Mouse (Mus musculus): ENCODE results near the gene Dtx2. TPM values are rescaled to one million over a fixed set of nuclear protein-coding genes. Genes with fewer than 3 reads are reported as not detected.
A peak's percentile ranks its signal among the peaks of the same experiment; 100 is the strongest.
"Not testable (repeated sequence)": the region's sequence is repeated elsewhere in the genome, so short reads cannot be mapped to it uniquely, and the experiment has no call there.

The Dtx2 gene
- polyA plus RNA-seq, 1 experiment from 2014 or later: 22.9 TPM

- WGBS: 2% methylated on average over 10 of the region's 10 CpGs
- ATAC-seq: no peak
These were observed 51.4 kb downstream of the Dtx2 start for GRCm38 (mm10) chr5:136045987-136046386.

GRCm38 (mm10) chr5:136048541-136048940 lies 53.9 kb downstream of the Dtx2 start:
- H3K4me2 ChIP-seq (ENCODE audit: low read length); ATAC-seq; H3K4me1 ChIP-seq (ENCODE audit: control insufficient read depth, insufficient read depth, low read depth, low read length); H3K27ac ChIP-seq (ENCODE audit: low read depth, low read length); H3K4me3 ChIP-seq (ENCODE audit: low read length); H3K9ac ChIP-seq (ENCODE audit: low read depth, low read length); H3K9me3 ChIP-seq (ENCODE audit: control insufficient read depth, low read length); H3K27me3 ChIP-seq (replicated peaks; ENCODE audit: control insufficient read depth, insufficient read depth, low read length); H3K36me3 ChIP-seq (ENCODE audit: control insufficient read depth, insufficient read depth, low read length): not testable (repeated sequence)

More at GRCm38 (mm10) chr5:136045987-136046386, 51.4 kb downstream of the Dtx2 start:
- H3K4me3 ChIP-seq (ENCODE audit: low read length): no peak overlapping the region
- H3K27me3 ChIP-seq (replicated peaks; ENCODE audit: control insufficient read depth, insufficient read depth, low read length): no peaks in the 10 kb centered on the region; the same call in 1 of the 2 replicates
- H3K27ac ChIP-seq (ENCODE audit: low read depth, low read length): no peak overlapping the region
- no peak overlapping the region for H3K9ac ChIP-seq (ENCODE audit: low read depth, low read length)
- H3K4me1 ChIP-seq (ENCODE audit: control insufficient read depth, insufficient read depth, low read depth, low read length): no peaks in the 10 kb centered on the region
- no peak overlapping the region for H3K4me2 ChIP-seq (ENCODE audit: low read length)
- no peaks in the 10 kb centered on the region for H3K9me3 ChIP-seq (ENCODE audit: control insufficient read depth, low read length)
- H3K36me3 ChIP-seq (ENCODE audit: control insufficient read depth, insufficient read depth, low read length): no peaks in the 10 kb centered on the region

DNA sequence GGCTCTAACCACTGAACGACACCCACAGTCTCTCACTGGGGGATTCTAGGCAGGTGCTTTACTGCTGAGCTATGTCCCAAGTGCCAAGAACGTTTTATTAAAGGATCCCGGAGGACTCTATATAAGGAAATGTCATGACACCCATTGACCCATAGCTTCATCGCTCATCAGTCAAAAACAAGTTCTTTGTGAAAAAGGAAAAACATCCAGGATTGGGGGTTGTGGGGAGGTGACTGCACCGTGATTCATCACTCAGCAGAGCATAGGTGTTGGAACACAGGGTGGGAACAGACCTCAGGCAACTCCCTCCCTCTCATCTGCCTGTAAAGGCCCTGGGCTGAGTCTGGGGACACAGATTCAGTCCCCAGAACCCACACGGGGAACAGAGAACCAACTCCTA lies 55.3 kb downstream of the Dtx2 start:
- no peaks in the 10 kb centered on the region for H3K36me3 ChIP-seq (ENCODE audit: control insufficient read depth, insufficient read depth, low read length)
- H3K27me3 ChIP-seq (replicated peaks; ENCODE audit: control insufficient read depth, insufficient read depth, low read length): no peaks in the 10 kb centered on the region
- no peak overlapping the region for H3K4me2 ChIP-seq (ENCODE audit: low read length)
- no peak overlapping the region for H3K4me3 ChIP-seq (ENCODE audit: low read length)
- WGBS: 58% methylated on average over 6 of the region's 6 CpGs
- no peak overlapping the region for H3K9ac ChIP-seq (ENCODE audit: low read depth, low read length)
- no peak for ATAC-seq
- peaks cover 9% of the 10 kb centered on the region for H3K4me1 ChIP-seq (ENCODE audit: control insufficient read depth, insufficient read depth, low read depth, low read length)
- no peak overlapping the region for H3K27ac ChIP-seq (ENCODE audit: low read depth, low read length)
- H3K9me3 ChIP-seq (ENCODE audit: control insufficient read depth, low read length): no peaks in the 10 kb centered on the region

- Histone ChIP-seq H3K27me3 (replicated peaks; ENCODE audit: control insufficient read depth, insufficient read depth, low read length) (no peaks in the 10 kb centered on the region), H3K27ac (ENCODE audit: low read depth, low read length) (no peak overlapping the region; the same call in none of the 2 replicates), H3K36me3 (ENCODE audit: control insufficient read depth, insufficient read depth, low read length) (no peaks in the 10 kb centered on the region), H3K9me3 (ENCODE audit: control insufficient read depth, low read length) (no peaks in the 10 kb centered on the region), H3K4me2 (ENCODE audit: low read length) (no peak overlapping the region), H3K9ac (ENCODE audit: low read depth, low read length) (no peak overlapping the region), H3K4me1 (ENCODE audit: control insufficient read depth, insufficient read depth, low read depth, low read length) (peaks cover 9% of the 10 kb centered on the region), H3K4me3 (ENCODE audit: low read length) (no peak overlapping the region)
- WGBS: 8% methylated on average over 10 of the region's 10 CpGs
- peak; percentile 82 for ATAC-seq
These were observed 56.9 kb downstream of the Dtx2 start for GRCm38 (mm10) chr5:136051231-136052085.

GRCm38 (mm10) chr5:136052861-136053655 lies 58.5 kb downstream of the Dtx2 start:
- Histone ChIP-seq H3K9me3 (ENCODE audit: control insufficient read depth, low read length) (no peaks in the 10 kb centered on the region), H3K27ac (ENCODE audit: low read depth, low read length) (no peak overlapping the region), H3K9ac (ENCODE audit: low read depth, low read length) (no peak overlapping the region), H3K36me3 (ENCODE audit: control insufficient read depth, insufficient read depth, low read length) (no peaks in the 10 kb centered on the region), H3K4me1 (ENCODE audit: control insufficient read depth, insufficient read depth, low read depth, low read length) (peaks cover 9% of the 10 kb centered on the region), H3K4me3 (ENCODE audit: low read length) (no peak overlapping the region), H3K4me2 (ENCODE audit: low read length) (no peak overlapping the region), H3K27me3 (replicated peaks; ENCODE audit: control insufficient read depth, insufficient read depth, low read length) (no peaks in the 10 kb centered on the region)
- ATAC-seq: no peak
- WGBS: 85% methylated on average over 8 of the region's 8 CpGs

DNA sequence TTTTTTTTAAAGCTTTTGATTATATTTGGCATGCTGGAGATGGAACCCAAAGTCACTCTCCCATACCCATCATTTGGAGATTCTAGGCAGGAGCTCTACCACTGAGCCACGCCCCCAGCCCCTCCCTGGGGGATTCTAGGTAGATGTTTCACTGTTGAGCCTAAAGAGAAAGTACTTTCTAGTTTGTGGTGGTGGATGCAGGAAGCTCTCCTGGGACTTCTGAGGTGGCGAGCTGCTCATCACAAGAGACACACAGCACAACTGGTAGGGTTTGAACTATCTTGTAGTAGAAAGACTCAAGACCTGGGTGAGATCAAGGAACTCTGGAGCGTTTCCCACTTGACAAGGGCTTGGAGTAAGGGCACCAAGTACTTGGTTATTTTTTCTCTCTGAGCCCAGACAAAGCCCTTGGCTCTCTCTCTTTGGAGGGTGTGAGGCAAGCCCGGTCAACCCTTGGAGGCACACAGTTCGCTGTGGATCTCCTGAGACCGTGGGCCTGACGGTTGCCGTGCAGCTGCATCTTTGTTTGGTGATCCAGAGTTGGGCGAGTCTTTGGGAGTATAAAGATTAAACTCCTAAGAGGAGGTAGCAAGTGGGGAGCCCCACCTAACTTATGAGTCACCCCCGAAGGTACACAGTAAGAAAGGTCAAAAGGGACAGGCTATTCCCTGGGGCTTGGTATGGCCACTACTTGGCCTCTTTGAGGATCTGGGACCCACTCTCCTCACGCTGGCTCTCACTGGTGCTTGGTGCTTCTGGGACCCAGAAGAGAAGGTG lies 59.9 kb downstream of the Dtx2 start, which contains the start of gene Upk3bl:
Upk3bl (plus strand) TSS at position 192 of the 777 bp plus-strand sequence.
- Histone ChIP-seq H3K4me3 (ENCODE audit: low read length) (no peak within 1 kb of the TSS), H3K9me3 (ENCODE audit: control insufficient read depth, low read length) (no peaks in the 10 kb centered on the region), H3K27me3 (replicated peaks; ENCODE audit: control insufficient read depth, insufficient read depth, low read length) (no peaks in the 10 kb centered on the region), H3K4me2 (ENCODE audit: low read length) (no peak within 1 kb of the TSS), H3K9ac (ENCODE audit: low read depth, low read length) (no peak within 1 kb of the TSS), H3K4me1 (ENCODE audit: control insufficient read depth, insufficient read depth, low read depth, low read length) (peaks cover 9% of the 10 kb centered on the region), H3K36me3 (ENCODE audit: control insufficient read depth, insufficient read depth, low read length) (no peaks in the 10 kb centered on the region), H3K27ac (ENCODE audit: low read depth, low read length) (no peak within 1 kb of the TSS)
- ATAC-seq: no peak
- 93% methylated on average over 11 of the region's 11 CpGs for WGBS

DNA sequence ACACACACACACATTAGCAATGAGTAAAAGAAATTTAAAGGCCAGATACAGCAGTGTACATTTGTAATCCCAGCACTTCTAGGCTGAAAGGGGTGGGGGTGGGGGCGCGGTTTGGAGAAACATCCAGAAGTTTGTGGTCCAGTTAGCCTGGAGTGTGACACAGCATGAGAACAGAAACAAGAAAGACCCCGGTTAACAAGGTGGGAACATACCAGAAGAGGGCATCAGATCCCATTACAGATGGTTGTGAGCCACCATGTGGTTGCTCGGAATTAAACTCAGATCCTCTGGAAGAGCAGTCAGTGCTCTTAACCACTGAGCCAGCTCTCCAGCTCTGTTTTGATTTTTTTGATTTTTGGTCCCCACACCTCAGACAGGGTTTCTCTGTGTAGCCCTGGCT lies 61.5 kb downstream of the Dtx2 start:
- WGBS: 44% methylated on average over 4 of the region's 4 CpGs
- Histone ChIP-seq H3K9me3 (ENCODE audit: control insufficient read depth, low read length) (no peaks in the 10 kb centered on the region), H3K9ac (ENCODE audit: low read depth, low read length) (no peak overlapping the region), H3K4me2 (ENCODE audit: low read length) (no peak overlapping the region), H3K27ac (ENCODE audit: low read depth, low read length) (no peak overlapping the region), H3K27me3 (replicated peaks; ENCODE audit: control insufficient read depth, insufficient read depth, low read length) (no peaks in the 10 kb centered on the region), H3K36me3 (ENCODE audit: control insufficient read depth, insufficient read depth, low read length) (no peaks in the 10 kb centered on the region), H3K4me3 (ENCODE audit: low read length) (no peak overlapping the region), H3K4me1 (ENCODE audit: control insufficient read depth, insufficient read depth, low read depth, low read length) (peaks cover 8% of the 10 kb centered on the region)
- no peak for ATAC-seq

GRCm38 (mm10) chr5:136057085-136057484 lies 62.5 kb downstream of the Dtx2 start:
- Histone ChIP-seq H3K9me3 (ENCODE audit: control insufficient read depth, low read length) (no peaks in the 10 kb centered on the region), H3K4me1 (ENCODE audit: control insufficient read depth, insufficient read depth, low read depth, low read length) (no peaks in the 10 kb centered on the region), H3K9ac (ENCODE audit: low read depth, low read length) (no peak overlapping the region), H3K4me2 (ENCODE audit: low read length) (no peak overlapping the region), H3K4me3 (ENCODE audit: low read length) (no peak overlapping the region), H3K27me3 (replicated peaks; ENCODE audit: control insufficient read depth, insufficient read depth, low read length) (no peaks in the 10 kb centered on the region), H3K27ac (ENCODE audit: low read depth, low read length) (no peak overlapping the region), H3K36me3 (ENCODE audit: control insufficient read depth, insufficient read depth, low read length) (no peaks in the 10 kb centered on the region)
- WGBS: 33% methylated on average over 8 of the region's 8 CpGs
- ATAC-seq: no peak

Data from hindbrain, embryonic 16.5 days (tissue).